8 mouse cellular contexts compared by ENCODE assay signal in genomic region chr8:46892511-46893273, GRCm38 (mm10).
DNase-seq lines count a peak whose midpoint lies in the region; ATAC-seq lines count a peak whose summit lies in the region.

No protein-coding gene starts in this region.

- no peaks in the 10 kb centered on the region for H3K36me3 ChIP-seq in kidney, embryonic 15.5 days

- peak; percentile 36 for DNase-seq in adrenal gland, adult 8-10 months
- no peak for DNase-seq in adrenal gland, adult 2 months
- DNase-seq in spleen, postnatal 36 days (ENCODE audit: low spot score in 2 of 2): peak; percentile 14 to 42
- no peak for DNase-seq in spleen, postnatal 14 days (ENCODE audit: low spot score in 2 of 2)
- DNase-seq in heart, adult 11 months: peak; percentile 99
- peak; percentile 60 for DNase-seq in lung, postnatal 14 days

- peak overlapping the region; percentile 70 for H3K27ac ChIP-seq in kidney, embryonic 15.5 days

- ATAC-seq in kidney, embryonic 15.5 days (replicated peaks; ENCODE audit: low FRiP score): peak; percentile 78; the same call in 1 of the 2 replicates
- no peak for ATAC-seq in erythroid progenitor cell, adult 5-6 weeks (replicated peaks; ENCODE audit: low FRiP score, poor library complexity, severe bottlenecking)

- no peaks in the 10 kb centered on the region for H3K9me3 ChIP-seq in kidney, embryonic 15.5 days (replicated peaks)

- H3K4me1 ChIP-seq in kidney, embryonic 15.5 days: peaks cover 6% of the 10 kb centered on the region; the same call in 1 of the 2 replicates

- no peaks in the 10 kb centered on the region for H3K27me3 ChIP-seq in kidney, embryonic 15.5 days

- H3K9ac ChIP-seq in kidney, embryonic 15.5 days: no peak overlapping the region

- WGBS in kidney, embryonic 15.5 days: 58% methylated on average over 22 of the region's 22 CpGs

- peak overlapping the region; percentile 5 for H3K4me2 ChIP-seq in kidney, embryonic 15.5 days

- H3K4me3 ChIP-seq in kidney, embryonic 15.5 days (replicated peaks): no peak overlapping the region

Comparison
In these comparisons a context has a peak if more than half of its experiments do, and no peak if none do; other contexts are left out.
1. DNase-seq: peak in adrenal gland, adult 8-10 months (single experiment), spleen, postnatal 36 days (2 of 2), heart, adult 11 months (single experiment) and lung, postnatal 14 days (single experiment); none in adrenal gland, adult 2 months (single experiment) and spleen, postnatal 14 days (0 of 2).